Mouse (Mus musculus) ES-Bruce4 (cell line): ENCODE results near the gene Colgalt2.

Experiments
- CTCF ChIP-seq: IDR thresholded peaks from one replicate; pipeline ENCODE4 v1.8.1; 2011; ENCODE audit warnings: low read depth, low read length
- EP300 ChIP-seq: IDR thresholded peaks from 2 replicates; pipeline ENCODE4 v1.6.1; 2011; ENCODE audit warnings: low read depth, low read length; ENCODE audit not compliant: insufficient read depth
- POLR2A ChIP-seq: IDR thresholded peaks from one replicate; pipeline ENCODE4 v1.8.1; 2011; ENCODE audit warnings: low read length; ENCODE audit not compliant: insufficient read depth

GRCm38 (mm10) chr1:152540304-152540887, 140.8 kb downstream of the Colgalt2 start:
- TF ChIP-seq EP300 (no peak), POLR2A (no peak), CTCF (no peak)
